Comparison of ENCODE assay signal across 12 mouse cellular contexts in the genomic region with DNA sequence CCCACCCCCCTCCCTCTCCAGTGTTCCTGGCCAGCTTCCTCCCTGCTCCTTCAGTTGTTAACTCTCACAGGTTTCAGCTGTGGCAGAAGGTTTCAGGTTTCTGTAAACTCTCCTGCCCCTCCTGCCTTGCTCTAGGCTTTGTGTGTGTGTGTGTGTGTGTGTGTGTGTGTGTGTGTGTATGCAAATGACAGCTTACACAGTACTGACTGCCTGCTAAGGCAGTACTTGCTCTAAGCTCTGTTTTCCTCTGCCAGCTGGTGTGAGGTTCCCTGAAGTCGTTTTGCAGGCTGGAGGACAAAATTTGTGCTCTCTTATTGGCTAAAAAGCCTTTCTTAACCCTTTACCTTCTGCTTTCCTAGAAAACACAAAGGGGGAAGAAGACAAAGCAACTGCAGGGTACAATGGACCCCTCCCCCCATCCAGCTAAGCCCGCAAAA. TPM values are rescaled to one million over a fixed set of nuclear protein-coding genes. Genes with fewer than 3 reads are reported as not detected.
DNase-seq lines count a peak whose midpoint lies in the region; ATAC-seq lines count a peak whose summit lies in the region.
"Had no signal": no experiment of that assay in that cellular context is flagged by ENCODE, and none has a peak within 500 bp of the region (broad histone marks: within the 10 kb centered on the region; RNA-seq: fewer than 3 reads in every experiment).

No protein-coding gene starts in this region.

- 0% methylated on average over 2 of the region's 2 CpGs for WGBS in kidney, embryonic 16.5 days
- WGBS in embryonic facial prominence, embryonic 10.5 days: 5% methylated on average over 2 of the region's 2 CpGs
- 1% methylated on average over 2 of the region's 2 CpGs for WGBS in hindbrain, embryonic 15.5 days
- 0% methylated on average over 2 of the region's 2 CpGs for WGBS in midbrain, embryonic 14.5 days

- H3K4me3 ChIP-seq in kidney, embryonic 16.5 days (ENCODE audit: low read length): no peak overlapping the region
- H3K4me3 ChIP-seq in embryonic facial prominence, embryonic 10.5 days: peak overlapping the region; percentile 39
- H3K4me3 ChIP-seq in hindbrain, embryonic 15.5 days: no peak overlapping the region
- no peak overlapping the region for H3K4me3 ChIP-seq in midbrain, embryonic 14.5 days (replicated peaks; ENCODE audit: low read depth, low read length)
- H3K4me3 ChIP-seq: limb, embryonic 15.5 days; myocyte had no signal

- H3K9ac ChIP-seq in kidney, embryonic 16.5 days (replicated peaks; ENCODE audit: low read length): no peak overlapping the region
- no peak overlapping the region for H3K9ac ChIP-seq in hindbrain, embryonic 15.5 days
- no peak overlapping the region for H3K9ac ChIP-seq in midbrain, embryonic 14.5 days (replicated peaks; ENCODE audit: low read length)
- H3K9ac ChIP-seq: limb, embryonic 15.5 days had no signal

- no peaks in the 10 kb centered on the region for H3K36me3 ChIP-seq in kidney, embryonic 16.5 days (ENCODE audit: insufficient read depth, low read length)
- no peaks in the 10 kb centered on the region for H3K36me3 ChIP-seq in embryonic facial prominence, embryonic 10.5 days (replicated peaks)
- no peaks in the 10 kb centered on the region for H3K36me3 ChIP-seq in hindbrain, embryonic 15.5 days
- no peaks in the 10 kb centered on the region for H3K36me3 ChIP-seq in midbrain, embryonic 14.5 days (ENCODE audit: control insufficient read depth, insufficient read depth, low read length)
- H3K36me3 ChIP-seq: limb, embryonic 15.5 days had no signal

- ATAC-seq in kidney, embryonic 16.5 days (ENCODE audit: low FRiP score, low TSS enrichment): peak; percentile 95
- ATAC-seq in hindbrain, embryonic 15.5 days (ENCODE audit: low FRiP score, low read depth): peak; percentile 38; the same call in 1 of the 2 replicates
- 0 out of 2 replicates have a peak, but pooled peaks have one; percentile 20 for ATAC-seq in midbrain, embryonic 14.5 days (ENCODE audit: low FRiP score, low TSS enrichment)

- no peak overlapping the region for H3K27ac ChIP-seq in kidney, embryonic 16.5 days (ENCODE audit: low read length)
- H3K27ac ChIP-seq in embryonic facial prominence, embryonic 10.5 days (replicated peaks): peak overlapping the region; percentile 80
- no peak overlapping the region for H3K27ac ChIP-seq in hindbrain, embryonic 15.5 days (replicated peaks)
- H3K27ac ChIP-seq in midbrain, embryonic 14.5 days (replicated peaks; ENCODE audit: low read depth, low read length): no peak overlapping the region
- H3K27ac ChIP-seq: limb, embryonic 15.5 days had no signal

- peak overlapping the region; percentile 21; the same call in 1 of the 2 replicates for H3K4me2 ChIP-seq in kidney, embryonic 16.5 days (replicated peaks; ENCODE audit: low read depth, low read length)
- H3K4me2 ChIP-seq in hindbrain, embryonic 15.5 days: no peak overlapping the region
- no peak overlapping the region for H3K4me2 ChIP-seq in midbrain, embryonic 14.5 days (ENCODE audit: low read length)
- H3K4me2 ChIP-seq: limb, embryonic 15.5 days had no signal

- H3K9me3 ChIP-seq in kidney, embryonic 16.5 days (ENCODE audit: low read length): no peaks in the 10 kb centered on the region
- H3K9me3 ChIP-seq in embryonic facial prominence, embryonic 10.5 days: no peaks in the 10 kb centered on the region
- no peaks in the 10 kb centered on the region for H3K9me3 ChIP-seq in hindbrain, embryonic 15.5 days
- no peaks in the 10 kb centered on the region for H3K9me3 ChIP-seq in midbrain, embryonic 14.5 days (ENCODE audit: control insufficient read depth, low read length)
- H3K9me3 ChIP-seq: limb, embryonic 15.5 days had no signal

- no peaks in the 10 kb centered on the region for H3K27me3 ChIP-seq in kidney, embryonic 16.5 days (ENCODE audit: insufficient read depth, low read length)
- H3K27me3 ChIP-seq in embryonic facial prominence, embryonic 10.5 days (replicated peaks; ENCODE audit: low read depth, poor library complexity, severe bottlenecking): no peaks in the 10 kb centered on the region
- no peaks in the 10 kb centered on the region for H3K27me3 ChIP-seq in hindbrain, embryonic 15.5 days
- no peaks in the 10 kb centered on the region for H3K27me3 ChIP-seq in midbrain, embryonic 14.5 days (ENCODE audit: control insufficient read depth, insufficient read depth, low read length)
- H3K27me3 ChIP-seq: limb, embryonic 15.5 days had no signal

- no peaks in the 10 kb centered on the region for H3K4me1 ChIP-seq in kidney, embryonic 16.5 days (ENCODE audit: insufficient read depth, low read length)
- H3K4me1 ChIP-seq in embryonic facial prominence, embryonic 10.5 days: peaks cover 12% of the 10 kb centered on the region
- H3K4me1 ChIP-seq in hindbrain, embryonic 15.5 days (replicated peaks): no peaks in the 10 kb centered on the region
- no peaks in the 10 kb centered on the region for H3K4me1 ChIP-seq in midbrain, embryonic 14.5 days (ENCODE audit: control insufficient read depth, insufficient read depth, low read length)

- DNase-seq in kidney, adult 11 months: no peak
- DNase-seq in embryonic facial prominence, embryonic 10.5 days (ENCODE audit: low spot score): peak; percentile 72
- DNase-seq in midbrain, embryonic 14.5 days: peak; percentile 35
- DNase-seq in urinary bladder, postnatal 25 days (ENCODE audit: low spot score): no peak
- no peak for DNase-seq in urinary bladder, postnatal 4 days (ENCODE audit: low spot score in 2 of 2)
- no peak for DNase-seq in gastrocnemius, postnatal 10 days
- DNase-seq: heart, postnatal 36 days had no signal

RNA-seq across cellular contexts. Expression of a gene that starts 8.9 kb away (rescaled TPM):
- polyA plus RNA-seq in kidney, embryonic 16.5 days (2015; fragmentation: Nextera tagmentation; extraction: Ambion mirVana): not detected in 2 replicates
- polyA plus RNA-seq in embryonic facial prominence, embryonic 10.5 days (2016; fragmentation: Nextera tagmentation; extraction: Ambion mirVana): not detected in 2 replicates
- not detected in 2 replicates for polyA plus RNA-seq in hindbrain, embryonic 15.5 days (2015; fragmentation: Nextera tagmentation; extraction: Ambion mirVana)
- not detected in 2 replicates for polyA plus RNA-seq in midbrain, embryonic 14.5 days (2014; fragmentation: Nextera tagmentation; extraction: Ambion mirVana)
- not detected for total RNA-seq in gastrocnemius, postnatal 10 days (2021)
- total RNA-seq: heart, postnatal 36 days had no signal
- polyA plus RNA-seq: limb, embryonic 15.5 days; myocyte; spleen, adult 2 months had no signal

RNA-seq across cellular contexts. Expression of a gene that starts 40.7 kb away (rescaled TPM):
- polyA plus RNA-seq in kidney, embryonic 16.5 days (2015; fragmentation: Nextera tagmentation; extraction: Ambion mirVana): not detected in 2 replicates
- not detected in 2 replicates for polyA plus RNA-seq in embryonic facial prominence, embryonic 10.5 days (2016; fragmentation: Nextera tagmentation; extraction: Ambion mirVana)
- polyA plus RNA-seq in hindbrain, embryonic 15.5 days (2015; fragmentation: Nextera tagmentation; extraction: Ambion mirVana): not detected in 2 replicates
- not detected in 2 replicates for polyA plus RNA-seq in midbrain, embryonic 14.5 days (2014; fragmentation: Nextera tagmentation; extraction: Ambion mirVana)
- not detected for total RNA-seq in gastrocnemius, postnatal 10 days (2021)
- polyA plus RNA-seq: limb, embryonic 15.5 days; spleen, adult 2 months had no signal

RNA-seq across cellular contexts. Expression of a gene that starts 42.4 kb away (rescaled TPM):
- polyA plus RNA-seq in kidney, embryonic 16.5 days (2015; fragmentation: Nextera tagmentation; extraction: Ambion mirVana): 0.09 TPM in 1 of 2 replicates, not detected in the other
- polyA plus RNA-seq in embryonic facial prominence, embryonic 10.5 days (2016; fragmentation: Nextera tagmentation; extraction: Ambion mirVana): not detected in 2 replicates
- not detected in 2 replicates for polyA plus RNA-seq in hindbrain, embryonic 15.5 days (2015; fragmentation: Nextera tagmentation; extraction: Ambion mirVana)
- polyA plus RNA-seq in midbrain, embryonic 14.5 days (2014; fragmentation: Nextera tagmentation; extraction: Ambion mirVana): not detected in 2 replicates
- total RNA-seq in gastrocnemius, postnatal 10 days (2021): under 1 TPM in 1 of 2 experiments, not detected in 1; 0.47 TPM
- total RNA-seq: heart, postnatal 36 days had no signal
- polyA plus RNA-seq: limb, embryonic 15.5 days; myocyte had no signal

Comparison
In these comparisons a context has a peak if more than half of its experiments do, and no peak if none do; other contexts are left out.
1. ATAC-seq: peak in every context shown above with its lines; median percentile 95 in kidney, embryonic 16.5 days; 38 in hindbrain, embryonic 15.5 days; 20 in midbrain, embryonic 14.5 days.
2. DNase-seq: peak in embryonic facial prominence, embryonic 10.5 days (single experiment) and midbrain, embryonic 14.5 days (single experiment); none in kidney, adult 11 months (single experiment), urinary bladder, postnatal 25 days (single experiment), urinary bladder, postnatal 4 days (0 of 2) and gastrocnemius, postnatal 10 days (single experiment).